Mouse (Mus musculus) forebrain, embryonic 12.5 days (tissue): ENCODE results near the gene Abca9. TPM values are rescaled to one million over a fixed set of nuclear protein-coding genes. Genes with fewer than 3 reads are reported as not detected.

Source experiments
- ATAC-seq: fragments of 200-750 bp; cut with Nextera tagmentation; 2 replicates; pipeline ENCODE4 v1.8.0; 2017; ENCODE audit warnings: moderate TSS enrichment; ENCODE audit not compliant: low FRiP score
- H3K27ac ChIP-seq: fragments of 300-500 bp; sonication (generic); 2 replicates; pipeline ENCODE4 v1.5.1; 2016; ENCODE audit warnings: mild to moderate bottlenecking
- H3K27me3 ChIP-seq: fragments of 300-500 bp; sonication (generic); 2 replicates; pipeline ENCODE4 v1.6.1; 2016; ENCODE audit warnings: mild to moderate bottlenecking
- H3K36me3 ChIP-seq: fragments of 300-500 bp; sonication (generic); replicated peaks from 2 replicates; pipeline ENCODE4 v1.6.1; 2016; ENCODE audit warnings: mild to moderate bottlenecking
- H3K4me1 ChIP-seq: fragments of 300-500 bp; sonication (generic); 2 replicates; pipeline ENCODE4 v1.6.1; 2016
- H3K4me2 ChIP-seq: fragments of 300-500 bp; sonication (generic); 2 replicates; pipeline ENCODE4 v1.6.1; 2016; ENCODE audit warnings: mild to moderate bottlenecking, moderate library complexity
- H3K4me3 ChIP-seq: fragments of 300-500 bp; sonication (generic); replicated peaks from 2 replicates; pipeline ENCODE4 v1.5.1; 2016; ENCODE audit warnings: mild to moderate bottlenecking
- H3K9ac ChIP-seq: fragments of 300-500 bp; sonication (generic); 2 replicates; pipeline ENCODE4 v1.6.1; 2016; ENCODE audit warnings: mild to moderate bottlenecking
- H3K9me3 ChIP-seq: fragments of 300-500 bp; sonication (generic); 2 replicates; pipeline ENCODE4 v1.6.1; 2016
- WGBS: fragments of 180-500 bp; shearing (Covaris S2); methylation state at CpG from one replicate; pipeline ENCODE4 v1.1.7; 2016; 5-methylcytosine and 5-hydroxymethylcytosine counted together
- polyA plus RNA-seq: library from polyadenylated mRNA; unstranded; fragments of >200 nt; fragmentation: Nextera tagmentation; extraction: Ambion mirVana; gene quantifications from 2 replicates; pipeline ENCODE4 v1.2.1, GENCODE M21; 2016

The Abca9 gene
- polyA plus RNA-seq, 1 experiment from 2014 or later = 3.2 TPM

GRCm38 (mm10) chr11:110053681-110054080 is 114.3 kb downstream of the Abca9 start:
- WGBS = 77% methylated on average over 3 of the region's 3 CpGs
- H3K36me3 ChIP-seq = no peaks in the 10 kb centered on the region
- no peak for ATAC-seq
- H3K27ac ChIP-seq = no peak overlapping the region
- H3K4me2 ChIP-seq = no peak overlapping the region
- H3K4me1 ChIP-seq = no peaks in the 10 kb centered on the region
- H3K4me3 ChIP-seq = no peak overlapping the region
- H3K27me3 ChIP-seq = no peaks in the 10 kb centered on the region
- H3K9me3 ChIP-seq = no peaks in the 10 kb centered on the region
- H3K9ac ChIP-seq = no peak overlapping the region

Other genes starting within 250 kb of the Abca9 start
- 0.63 and 0.73 TPM in 2 replicates for gene Abca8b, start 172.4 kb downstream of the Abca9 start, polyA plus RNA-seq
- not detected in 2 replicates for gene Abca8a, start 72.2 kb downstream of the Abca9 start, polyA plus RNA-seq
- 0.04 and 0.24 TPM in 2 replicates for gene Abca6, start 83.6 kb upstream of the Abca9 start, polyA plus RNA-seq
- 3.8 and 4.4 TPM in 2 replicates for gene Abca5, start 169.5 kb upstream of the Abca9 start, polyA plus RNA-seq
- gene Map2k6, start 230.9 kb upstream of the Abca9 start, polyA plus RNA-seq = 39.5 and 40.3 TPM in 2 replicates